Mouse (Mus musculus) adrenal gland, adult 10 weeks (tissue): ENCODE results near the gene Klf14. TPM values are rescaled to one million over a fixed set of nuclear protein-coding genes. Genes with fewer than 3 reads are reported as not detected.

Experiments used
- polyA plus RNA-seq: library from polyadenylated mRNA; stranded (reverse); fragments of 350-450 nt; fragmentation: Illumina TruSeq; extraction: RNeasy Lipid Tissue Mini Kit (QIAGEN cat#74804); gene quantifications from one replicate; pipeline ENCODE4 v1.2.3, GENCODE M21; 2014; ENCODE audit warnings: low read depth, low replicate concordance

Klf14 gene
- not detected for polyA plus RNA-seq

GRCm38 (mm10) chr6:30958736-30959540, at the start of gene Klf14:
TSS of gene Klf14 (minus strand) at chr6:30959078.

GRCm38 (mm10) chr6:30915473-30915872, 43.4 kb downstream of the Klf14 start, which contains the start of gene Tsga13:
TSS of gene Tsga13 (minus strand) at chr6:30915573.

Other genes starting within 250 kb of the Klf14 start
- 65.2 TPM for gene Mest, start 235.5 kb downstream of the Klf14 start, polyA plus RNA-seq
- 100 TPM for gene Copg2, start 62.3 kb downstream of the Klf14 start, polyA plus RNA-seq
- gene Tsga13, start 43.5 kb downstream of the Klf14 start, polyA plus RNA-seq: not detected